Mouse (Mus musculus) hindbrain, embryonic 14.5 days (tissue): ENCODE measurements around the gene Kcnq1. TPM values are rescaled to one million over a fixed set of nuclear protein-coding genes. Genes with fewer than 3 reads are reported as not detected.

Source experiments
- ATAC-seq: fragments of 200-750 bp; cut with Nextera tagmentation; 2 replicates; pipeline ENCODE4 v1.8.0; 2017; ENCODE audit warnings: moderate number of reproducible peaks, mild to moderate bottlenecking, moderate TSS enrichment, moderate library complexity; ENCODE audit not compliant: low FRiP score
- DNase-seq: peaks from one replicate; pipeline ENCODE4 v3.0.0-alpha.2; 2015; ENCODE audit warnings: low spot score
- H3K27ac ChIP-seq: fragments of 300-500 bp; sonication (generic); 2 replicates; pipeline ENCODE4 v1.5.1; 2014; ENCODE audit warnings: mild to moderate bottlenecking, moderate library complexity
- H3K27me3 ChIP-seq: fragments of 300-500 bp; sonication (generic); 2 replicates; pipeline ENCODE4 v1.6.1; 2014; ENCODE audit warnings: mild to moderate bottlenecking, low read length, mixed read lengths; ENCODE audit not compliant: control insufficient read depth, insufficient read depth
- H3K36me3 ChIP-seq: fragments of 300-500 bp; sonication (generic); replicated peaks from 2 replicates; pipeline ENCODE4 v1.6.1; 2014; ENCODE audit not compliant: control insufficient read depth, insufficient read depth
- H3K4me1 ChIP-seq: fragments of 300-500 bp; sonication (generic); replicated peaks from 2 replicates; pipeline ENCODE4 v1.6.1; 2014; ENCODE audit warnings: antibody characterized with exemption, low read length, mixed read lengths; ENCODE audit not compliant: control insufficient read depth, insufficient read depth
- H3K4me2 ChIP-seq: fragments of 300-500 bp; sonication (generic); replicated peaks from 2 replicates; pipeline ENCODE4 v1.6.1; 2014; ENCODE audit warnings: mild to moderate bottlenecking, moderate library complexity
- H3K4me3 ChIP-seq: fragments of 300-500 bp; sonication (generic); replicated peaks from 2 replicates; pipeline ENCODE4 v1.5.1; 2014; ENCODE audit warnings: mild to moderate bottlenecking, low read length
- H3K9ac ChIP-seq: fragments of 300-500 bp; sonication (generic); 2 replicates; pipeline ENCODE4 v1.6.1; 2014
- H3K9me3 ChIP-seq: fragments of 300-500 bp; sonication (generic); 2 replicates; pipeline ENCODE4 v1.6.1; 2016; ENCODE audit warnings: low read length; ENCODE audit not compliant: control insufficient read depth
- WGBS: fragments of 180-500 bp; shearing (Covaris S2); extraction: QIAGEN DNeasy Blood & Tissue Kit; methylation state at CpG from one replicate; pipeline ENCODE4 v1.1.7; 2014; 5-methylcytosine and 5-hydroxymethylcytosine counted together
- polyA plus RNA-seq: library from polyadenylated mRNA; unstranded; fragments of >200 nt; fragmentation: Nextera tagmentation; extraction: Ambion mirVana; gene quantifications from 2 replicates; pipeline ENCODE4 v1.2.1, GENCODE M21; 2014

The Kcnq1 gene
- polyA plus RNA-seq, 1 experiment from 2014 or later = 0.94 TPM

DNA sequence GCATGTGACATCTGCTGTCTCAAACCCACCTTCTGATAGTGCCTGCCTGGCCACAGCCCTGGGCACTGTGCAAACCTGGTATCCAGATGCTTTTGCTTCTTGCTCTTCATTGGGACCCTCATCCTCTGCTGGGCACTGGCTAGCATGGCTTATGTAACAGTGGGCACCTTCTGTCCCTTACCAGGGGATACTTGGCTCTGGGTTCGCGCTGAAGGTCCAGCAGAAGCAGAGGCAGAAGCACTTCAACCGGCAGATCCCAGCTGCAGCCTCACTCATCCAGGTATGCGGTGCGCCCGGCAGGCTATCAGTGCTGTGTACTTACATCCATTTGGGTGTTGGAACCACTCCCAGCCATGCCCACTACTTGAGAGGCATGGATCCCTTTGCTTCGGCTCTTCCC lies 86.2 kb downstream of the Kcnq1 start:
- H3K4me2 ChIP-seq = no peak overlapping the region
- no peak overlapping the region for H3K9ac ChIP-seq
- WGBS = 95% methylated on average over 7 of the region's 7 CpGs
- no peak for ATAC-seq
- no peaks in the 10 kb centered on the region for H3K9me3 ChIP-seq
- no peak overlapping the region for H3K4me3 ChIP-seq
- no peak for DNase-seq
- H3K27me3 ChIP-seq = no peaks in the 10 kb centered on the region
- H3K4me1 ChIP-seq = no peaks in the 10 kb centered on the region
- no peaks in the 10 kb centered on the region for H3K36me3 ChIP-seq
- H3K27ac ChIP-seq = no peak overlapping the region

DNA sequence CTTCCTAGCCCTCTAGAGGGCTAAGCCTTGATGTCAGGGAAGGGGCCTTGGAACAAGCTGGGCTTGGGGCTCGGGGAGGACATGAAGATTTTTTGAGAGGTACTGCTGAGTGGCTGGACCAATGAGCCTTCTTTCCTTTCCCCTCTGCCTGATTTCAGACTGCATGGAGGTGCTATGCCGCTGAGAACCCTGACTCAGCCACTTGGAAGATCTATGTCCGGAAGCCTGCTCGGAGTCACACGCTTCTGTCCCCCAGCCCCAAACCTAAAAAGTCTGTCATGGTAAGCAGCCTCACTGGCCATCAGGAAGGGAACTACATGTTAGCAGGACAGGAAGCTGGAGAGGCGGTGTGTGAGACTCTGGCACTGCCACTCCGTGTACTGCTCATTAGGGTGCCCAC lies 87.9 kb downstream of the Kcnq1 start:
- Histone ChIP-seq H3K27me3 (no peaks in the 10 kb centered on the region), H3K9ac (no peak overlapping the region)
- 94% methylated on average over 7 of the region's 7 CpGs for WGBS

DNA sequence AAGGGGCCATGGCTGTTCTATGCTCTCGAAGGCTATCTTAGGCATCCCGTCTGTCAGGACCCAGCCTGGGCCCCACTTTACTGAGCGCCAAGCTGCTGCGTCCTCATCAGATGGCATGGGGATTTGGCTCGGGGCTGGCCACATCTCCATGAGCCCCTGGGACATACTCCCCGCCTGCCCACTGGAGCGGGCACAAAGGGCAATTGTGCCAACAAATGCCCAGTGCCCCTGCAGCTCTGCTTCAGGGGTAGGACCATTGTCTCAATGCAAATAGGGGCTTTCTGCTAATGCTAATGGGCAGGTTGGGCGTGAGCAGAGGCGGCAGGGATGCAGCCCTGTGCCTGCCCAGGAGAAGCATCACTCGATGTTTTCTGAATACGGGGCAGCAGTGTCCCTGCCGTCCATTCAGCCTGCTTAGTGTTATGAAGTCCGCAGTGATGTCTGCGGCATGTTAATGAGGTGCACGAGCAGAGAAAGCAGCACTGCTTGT lies 91.8 kb downstream of the Kcnq1 start:
- Histone ChIP-seq H3K36me3 (no peaks in the 10 kb centered on the region), H3K9ac (0 out of 2 replicates have a peak overlapping the region, but pooled peaks have one; percentile 13), H3K9me3 (no peaks in the 10 kb centered on the region), H3K4me2 (peak overlapping the region; percentile 31), H3K27ac (0 out of 2 replicates have a peak overlapping the region, but pooled peaks have one; percentile 16), H3K4me1 (peaks cover 9% of the 10 kb centered on the region), H3K27me3 (no peaks in the 10 kb centered on the region), H3K4me3 (no peak overlapping the region)
- peak; percentile 90 for ATAC-seq
- WGBS = 17% methylated on average over 15 of the region's 15 CpGs
- peak; percentile 42 for DNase-seq

More for the DNA sequence above, 87.9 kb downstream of the Kcnq1 start:
- H3K4me1 ChIP-seq = peaks cover 9% of the 10 kb centered on the region
- no peak overlapping the region for H3K4me3 ChIP-seq
- ATAC-seq = no peak
- H3K27ac ChIP-seq = no peak overlapping the region
- H3K4me2 ChIP-seq = no peak overlapping the region
- no peak for DNase-seq
- no peaks in the 10 kb centered on the region for H3K9me3 ChIP-seq
- no peaks in the 10 kb centered on the region for H3K36me3 ChIP-seq

DNA sequence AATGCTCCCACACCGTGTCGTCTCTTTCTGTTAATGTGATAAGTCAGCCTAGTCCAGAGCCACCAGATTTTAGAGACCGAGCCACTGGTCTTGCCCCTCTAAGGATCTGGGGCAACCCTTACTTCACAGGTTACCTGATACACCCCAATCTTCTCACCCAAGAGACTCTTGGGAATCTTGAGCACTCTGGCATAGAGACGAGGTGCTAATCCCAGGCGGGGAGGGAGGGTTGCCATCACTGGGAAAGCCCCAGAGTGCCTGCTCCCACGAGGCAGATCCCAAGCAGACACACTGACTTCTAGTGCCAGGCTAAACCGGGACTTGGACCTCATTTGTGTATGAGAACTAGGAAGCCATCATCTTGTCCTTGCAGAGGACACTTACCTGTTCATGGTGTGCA lies 92.3 kb downstream of the Kcnq1 start:
- Histone ChIP-seq H3K4me3 (no peak overlapping the region), H3K4me2 (peak overlapping the region; percentile 31), H3K27ac (0 out of 2 replicates have a peak overlapping the region, but pooled peaks have one; percentile 16), H3K4me1 (peaks cover 9% of the 10 kb centered on the region), H3K9ac (0 out of 2 replicates have a peak overlapping the region, but pooled peaks have one; percentile 17), H3K9me3 (no peaks in the 10 kb centered on the region), H3K36me3 (no peaks in the 10 kb centered on the region), H3K27me3 (no peaks in the 10 kb centered on the region)
- 28% methylated on average over 7 of the region's 7 CpGs for WGBS
- DNase-seq = no peak
- peak; percentile 16; the same call in 1 of the 2 replicates for ATAC-seq

DNA sequence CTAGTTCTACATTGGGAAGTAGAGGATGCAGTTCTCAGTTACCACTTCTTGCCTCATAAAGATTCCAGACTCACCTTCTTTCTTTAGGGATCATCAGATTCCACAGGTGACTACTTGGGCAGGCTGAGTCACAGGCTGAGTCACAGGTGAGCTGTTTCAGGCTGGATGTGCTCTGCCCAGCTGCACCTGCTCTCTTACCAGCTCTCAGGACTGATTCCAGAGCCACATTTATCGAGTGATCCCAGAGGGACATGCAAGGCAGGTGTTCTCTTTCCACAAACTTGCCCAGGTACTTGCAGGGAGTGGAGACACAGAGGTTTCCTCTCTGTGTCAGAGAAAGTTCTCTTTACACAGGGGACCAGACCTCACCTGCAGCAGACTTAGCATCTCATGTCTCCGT lies 95.1 kb downstream of the Kcnq1 start:
- Histone ChIP-seq H3K4me3 (no peak overlapping the region), H3K36me3 (no peaks in the 10 kb centered on the region), H3K4me2 (no peak overlapping the region), H3K9me3 (no peaks in the 10 kb centered on the region), H3K27ac (no peak overlapping the region), H3K9ac (no peak overlapping the region), H3K4me1 (peaks cover 9% of the 10 kb centered on the region), H3K27me3 (no peaks in the 10 kb centered on the region)
- DNase-seq (no peak), ATAC-seq (no peak)
- WGBS = 85% methylated on average over 2 of the region's 2 CpGs

DNA sequence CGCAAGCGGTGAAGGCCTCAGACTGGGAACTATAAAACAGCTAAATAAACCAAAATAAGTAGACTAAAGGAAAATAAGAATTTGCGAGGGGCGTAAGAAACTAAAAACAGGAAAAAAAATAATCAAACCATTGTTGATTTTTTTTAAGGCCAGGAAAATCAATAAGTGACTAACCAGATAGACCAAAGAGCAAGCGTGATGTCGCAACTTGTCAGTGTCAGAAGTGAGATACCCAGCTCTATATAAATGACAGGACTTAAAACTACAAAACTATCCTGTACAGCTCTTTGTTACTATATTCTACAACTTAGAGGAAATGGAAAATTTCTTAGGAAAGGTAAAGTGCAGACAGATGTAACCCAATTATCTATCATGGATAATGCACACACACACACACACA lies 97.7 kb downstream of the Kcnq1 start:
- H3K9ac ChIP-seq = no peak overlapping the region
- DNase-seq = no peak
- H3K9me3 ChIP-seq = no peaks in the 10 kb centered on the region
- WGBS = 94% methylated on average over 6 of the region's 6 CpGs
- H3K36me3 ChIP-seq = no peaks in the 10 kb centered on the region
- H3K4me2 ChIP-seq = no peak overlapping the region
- H3K4me1 ChIP-seq = no peaks in the 10 kb centered on the region
- H3K27ac ChIP-seq = no peak overlapping the region
- ATAC-seq = no peak
- H3K27me3 ChIP-seq = no peaks in the 10 kb centered on the region
- no peak overlapping the region for H3K4me3 ChIP-seq

DNA sequence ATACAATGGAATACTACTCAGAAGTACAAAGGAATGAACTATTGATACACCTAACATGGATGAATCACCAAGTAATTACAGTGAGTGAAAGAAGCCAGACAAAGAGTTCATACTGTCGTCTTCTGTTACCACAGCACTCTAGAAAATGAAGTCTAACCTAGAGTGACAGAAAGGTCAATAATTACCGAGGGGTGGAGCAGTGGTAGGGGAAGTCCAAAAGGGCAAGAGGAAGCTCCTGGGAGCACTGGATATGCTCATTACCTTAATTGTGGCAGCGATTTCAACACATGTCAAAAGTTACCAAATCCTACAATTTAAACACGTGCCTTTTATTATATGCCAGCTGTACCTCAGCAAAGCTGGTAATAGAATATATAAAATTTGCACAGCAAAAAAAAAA lies 100.9 kb downstream of the Kcnq1 start:
- no peaks in the 10 kb centered on the region for H3K4me1 ChIP-seq
- 54% methylated on average over 4 of the region's 4 CpGs for WGBS
- no peak for ATAC-seq

DNA sequence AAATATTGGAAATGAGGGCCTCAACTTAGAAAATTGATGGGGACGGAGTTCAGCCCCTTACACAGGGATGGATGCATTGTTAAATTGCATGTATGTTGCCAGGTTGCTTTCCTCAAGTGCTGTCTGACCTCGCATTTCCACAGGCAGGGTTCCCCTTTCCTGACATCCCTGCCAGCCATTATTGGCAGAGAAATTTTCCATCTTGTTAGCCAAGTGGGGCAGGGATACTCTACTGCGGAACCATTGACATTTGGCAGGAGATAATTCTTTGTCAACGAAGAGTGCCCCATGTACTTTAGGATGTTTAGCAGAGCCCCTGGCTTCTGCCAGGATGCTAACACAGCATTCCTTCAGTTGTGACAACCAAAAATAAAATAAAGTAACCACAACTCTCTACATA lies 104.6 kb downstream of the Kcnq1 start:
- Histone ChIP-seq H3K9me3 (no peaks in the 10 kb centered on the region), H3K4me2 (no peak overlapping the region), H3K4me3 (no peak overlapping the region), H3K4me1 (no peaks in the 10 kb centered on the region), H3K27ac (no peak overlapping the region), H3K9ac (no peak overlapping the region), H3K27me3 (no peaks in the 10 kb centered on the region), H3K36me3 (no peaks in the 10 kb centered on the region)
- WGBS = 79% methylated on average over 4 of the region's 4 CpGs
- DNase-seq = no peak
- ATAC-seq = no peak

More for the DNA sequence above, 100.9 kb downstream of the Kcnq1 start:
- no peak overlapping the region for H3K4me2 ChIP-seq
- no peaks in the 10 kb centered on the region for H3K27me3 ChIP-seq
- DNase-seq = no peak
- H3K9me3 ChIP-seq = no peaks in the 10 kb centered on the region
- H3K9ac ChIP-seq = no peak overlapping the region
- H3K36me3 ChIP-seq = no peaks in the 10 kb centered on the region
- no peak overlapping the region for H3K4me3 ChIP-seq
- H3K27ac ChIP-seq = no peak overlapping the region

DNA sequence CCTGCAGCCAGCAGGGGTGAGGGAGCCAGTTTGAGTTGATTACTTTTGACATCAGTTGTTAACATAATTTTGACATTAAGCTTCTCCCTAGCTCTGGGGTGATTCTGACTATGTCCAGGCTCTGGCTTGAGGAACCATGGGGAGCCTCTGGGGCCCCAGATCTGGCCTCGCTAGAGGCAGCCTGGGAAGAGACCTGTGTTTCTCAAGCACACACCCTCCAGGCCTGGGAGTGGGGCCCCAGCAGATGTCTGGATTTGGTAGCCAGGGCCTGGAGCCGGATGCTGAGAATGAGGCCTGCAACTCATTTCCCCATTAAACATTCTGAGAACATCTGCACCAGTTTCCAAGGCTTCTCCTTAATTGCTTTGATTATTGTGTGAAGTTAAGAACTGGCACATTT lies 145.0 kb downstream of the Kcnq1 start:
- WGBS = 82% methylated on average over 2 of the region's 2 CpGs
- Histone ChIP-seq H3K4me2 (no peak overlapping the region), H3K27ac (no peak overlapping the region), H3K4me1 (no peaks in the 10 kb centered on the region), H3K27me3 (no peaks in the 10 kb centered on the region), H3K36me3 (peaks cover 6% of the 10 kb centered on the region), H3K9me3 (peaks cover 33% of the 10 kb centered on the region), H3K4me3 (no peak overlapping the region), H3K9ac (no peak overlapping the region)
- ATAC-seq = no peak
- no peak for DNase-seq
